Mouse (Mus musculus) heart, embryonic 13.5 days (tissue): ENCODE measurements around the gene Plxna4. TPM values are rescaled to one million over a fixed set of nuclear protein-coding genes. Genes with fewer than 3 reads are reported as not detected.
A peak's percentile ranks its signal among the peaks of the same experiment; 100 is the strongest.

Experiments used
- ATAC-seq: fragments of 200-750 bp; cut with Nextera tagmentation; 2 replicates; pipeline ENCODE4 v1.8.0; 2017; ENCODE audit warnings: moderate TSS enrichment; ENCODE audit not compliant: insufficient number of reproducible peaks, low FRiP score, low TSS enrichment; ENCODE audit errors: extremely low read depth
- H3K27ac ChIP-seq: fragments of 300-500 bp; sonication (generic); replicated peaks from 2 replicates; pipeline ENCODE4 v1.5.1; 2015; ENCODE audit warnings: moderate library complexity, mild to moderate bottlenecking, inconsistent platforms
- H3K27me3 ChIP-seq: fragments of 300-500 bp; sonication (generic); replicated peaks from 2 replicates; pipeline ENCODE4 v1.6.1; 2015; ENCODE audit warnings: mild to moderate bottlenecking, inconsistent platforms
- H3K36me3 ChIP-seq: fragments of 300-500 bp; sonication (generic); 2 replicates; pipeline ENCODE4 v1.6.1; 2015; ENCODE audit warnings: mild to moderate bottlenecking, inconsistent platforms
- H3K4me1 ChIP-seq: fragments of 300-500 bp; sonication (generic); 2 replicates; pipeline ENCODE4 v1.6.1; 2015; ENCODE audit warnings: inconsistent platforms
- H3K4me2 ChIP-seq: fragments of 300-500 bp; sonication (generic); 2 replicates; pipeline ENCODE4 v1.6.1; 2015; ENCODE audit warnings: inconsistent platforms, mild to moderate bottlenecking, moderate library complexity
- H3K4me3 ChIP-seq: fragments of 300-500 bp; sonication (generic); 2 replicates; pipeline ENCODE4 v1.5.1; 2015; ENCODE audit warnings: moderate library complexity, mild to moderate bottlenecking, inconsistent platforms
- H3K9ac ChIP-seq: fragments of 300-500 bp; sonication (generic); 2 replicates; pipeline ENCODE4 v1.6.1; 2015; ENCODE audit warnings: inconsistent platforms, mild to moderate bottlenecking, moderate library complexity
- H3K9me3 ChIP-seq: fragments of 300-500 bp; sonication (generic); 2 replicates; pipeline ENCODE4 v1.6.1; 2016; ENCODE audit warnings: inconsistent platforms
- WGBS: fragments of 180-500 bp; shearing (Covaris S2); methylation state at CpG from one replicate; pipeline ENCODE4 v1.1.7; 2015; ENCODE audit warnings: mixed read lengths; 5-methylcytosine and 5-hydroxymethylcytosine counted together
- polyA plus RNA-seq: library from polyadenylated mRNA; unstranded; fragments of >200 nt; fragmentation: Nextera tagmentation; extraction: Ambion mirVana; gene quantifications from 2 replicates; pipeline ENCODE4 v1.2.1, GENCODE M21; 2015

The Plxna4 gene
- polyA plus RNA-seq, 1 experiment from 2014 or later, result 5.5 TPM

GRCm38 (mm10) chr6:32402560-32403235 is 185.3 kb downstream of the Plxna4 start:
- H3K27ac ChIP-seq, result no peak overlapping the region
- no peaks in the 10 kb centered on the region for H3K9me3 ChIP-seq
- no peak overlapping the region for H3K4me2 ChIP-seq
- H3K36me3 ChIP-seq, result no peaks in the 10 kb centered on the region
- 77% methylated on average over 3 of the region's 3 CpGs for WGBS
- peaks cover 36% of the 10 kb centered on the region for H3K4me1 ChIP-seq
- no peak for ATAC-seq
- H3K9ac ChIP-seq, result no peak overlapping the region
- H3K27me3 ChIP-seq, result no peaks in the 10 kb centered on the region
- H3K4me3 ChIP-seq, result no peak overlapping the region

GRCm38 (mm10) chr6:32398261-32398660 is 189.7 kb downstream of the Plxna4 start:
- Histone ChIP-seq H3K9ac (no peak overlapping the region), H3K4me2 (no peak overlapping the region), H3K27me3 (no peaks in the 10 kb centered on the region), H3K4me1 (peaks cover 53% of the 10 kb centered on the region), H3K27ac (peak overlapping the region; percentile 88), H3K4me3 (no peak overlapping the region), H3K36me3 (no peaks in the 10 kb centered on the region), H3K9me3 (no peaks in the 10 kb centered on the region)
- no peak for ATAC-seq
- WGBS, result 71% methylated on average over 3 of the region's 3 CpGs

- H3K36me3 ChIP-seq, result no peaks in the 10 kb centered on the region
- peak overlapping the region; percentile 88 for H3K27ac ChIP-seq
- peaks cover 45% of the 10 kb centered on the region for H3K4me1 ChIP-seq
- no peaks in the 10 kb centered on the region for H3K9me3 ChIP-seq
- H3K9ac ChIP-seq, result 0 out of 2 replicates have a peak overlapping the region, but pooled peaks have one; percentile 9
- ATAC-seq, result peak; percentile 52; the same call in 1 of the 2 replicates
- no peak overlapping the region for H3K4me3 ChIP-seq
- 29% methylated on average over 6 of the region's 6 CpGs for WGBS
- H3K4me2 ChIP-seq, result peak overlapping the region; percentile 7; the same call in 1 of the 2 replicates
- no peaks in the 10 kb centered on the region for H3K27me3 ChIP-seq
Measured at GRCm38 (mm10) chr6:32397133-32397730, 190.8 kb downstream of the Plxna4 start.

GRCm38 (mm10) chr6:32395415-32395814 is 192.6 kb downstream of the Plxna4 start:
- ATAC-seq, result no peak
- no peaks in the 10 kb centered on the region for H3K36me3 ChIP-seq
- no peaks in the 10 kb centered on the region for H3K9me3 ChIP-seq
- no peak overlapping the region for H3K27ac ChIP-seq
- no peak overlapping the region for H3K4me2 ChIP-seq
- peaks cover 36% of the 10 kb centered on the region for H3K4me1 ChIP-seq
- no peak overlapping the region for H3K9ac ChIP-seq
- 83% methylated on average over 9 of the region's 9 CpGs for WGBS
- no peaks in the 10 kb centered on the region for H3K27me3 ChIP-seq
- H3K4me3 ChIP-seq, result no peak overlapping the region

- H3K27me3 ChIP-seq, result no peaks in the 10 kb centered on the region
- no peaks in the 10 kb centered on the region for H3K9me3 ChIP-seq
- H3K4me3 ChIP-seq, result no peak overlapping the region
- ATAC-seq, result no peak
- peaks cover 38% of the 10 kb centered on the region for H3K4me1 ChIP-seq
- no peak overlapping the region for H3K4me2 ChIP-seq
- H3K36me3 ChIP-seq, result no peaks in the 10 kb centered on the region
- no peak overlapping the region for H3K9ac ChIP-seq
- 73% methylated on average over 2 of the region's 2 CpGs for WGBS
- no peak overlapping the region for H3K27ac ChIP-seq
Measured at GRCm38 (mm10) chr6:32392262-32392661, 195.7 kb downstream of the Plxna4 start.

GRCm38 (mm10) chr6:32388276-32388675 is 199.7 kb downstream of the Plxna4 start:
- peaks cover 38% of the 10 kb centered on the region for H3K4me1 ChIP-seq
- H3K27me3 ChIP-seq, result no peaks in the 10 kb centered on the region
- H3K4me3 ChIP-seq, result no peak overlapping the region
- no peak overlapping the region for H3K4me2 ChIP-seq
- H3K9me3 ChIP-seq, result no peaks in the 10 kb centered on the region
- ATAC-seq, result no peak
- H3K27ac ChIP-seq, result peak overlapping the region; percentile 76
- 10% methylated on average over 1 of the region's 1 CpGs for WGBS
- H3K9ac ChIP-seq, result no peak overlapping the region
- no peaks in the 10 kb centered on the region for H3K36me3 ChIP-seq

GRCm38 (mm10) chr6:32386915-32387314 is 201.1 kb downstream of the Plxna4 start:
- Histone ChIP-seq H3K4me1 (peaks cover 51% of the 10 kb centered on the region), H3K4me3 (no peak overlapping the region), H3K9me3 (no peaks in the 10 kb centered on the region), H3K36me3 (no peaks in the 10 kb centered on the region), H3K4me2 (no peak overlapping the region), H3K27ac (no peak overlapping the region), H3K27me3 (no peaks in the 10 kb centered on the region), H3K9ac (no peak overlapping the region)
- 38% methylated on average over 2 of the region's 2 CpGs for WGBS
- ATAC-seq, result no peak

- H3K4me2 ChIP-seq, result no peak overlapping the region
- H3K4me3 ChIP-seq, result no peak overlapping the region
- H3K4me1 ChIP-seq, result peaks cover 55% of the 10 kb centered on the region
- H3K36me3 ChIP-seq, result no peaks in the 10 kb centered on the region
- WGBS, result 71% methylated on average over 8 of the region's 8 CpGs
- H3K27me3 ChIP-seq, result no peaks in the 10 kb centered on the region
- H3K9me3 ChIP-seq, result no peaks in the 10 kb centered on the region
- no peak for ATAC-seq
- H3K9ac ChIP-seq, result no peak overlapping the region
- H3K27ac ChIP-seq, result no peak overlapping the region
Measured at GRCm38 (mm10) chr6:32384937-32385336, 203.1 kb downstream of the Plxna4 start.

- Histone ChIP-seq H3K9ac (no peak overlapping the region), H3K36me3 (no peaks in the 10 kb centered on the region), H3K4me2 (no peak overlapping the region), H3K27ac (no peak overlapping the region), H3K4me1 (peaks cover 55% of the 10 kb centered on the region), H3K9me3 (no peaks in the 10 kb centered on the region), H3K27me3 (no peaks in the 10 kb centered on the region), H3K4me3 (no peak overlapping the region)
- 77% methylated on average over 8 of the region's 8 CpGs for WGBS
- no peak for ATAC-seq
Measured at GRCm38 (mm10) chr6:32384423-32384822, 203.6 kb downstream of the Plxna4 start.

- Histone ChIP-seq H3K4me1 (peaks cover 55% of the 10 kb centered on the region), H3K9ac (no peak overlapping the region), H3K4me2 (no peak overlapping the region)
Measured at GRCm38 (mm10) chr6:32381516-32381915, 206.5 kb downstream of the Plxna4 start.

GRCm38 (mm10) chr6:32377181-32377580 is 210.8 kb downstream of the Plxna4 start:
- no peak for ATAC-seq
- Histone ChIP-seq H3K4me1 (peaks cover 44% of the 10 kb centered on the region), H3K4me2 (peak overlapping the region; percentile 21), H3K4me3 (no peak overlapping the region), H3K27me3 (no peaks in the 10 kb centered on the region), H3K9ac (no peak overlapping the region), H3K27ac (0 out of 2 replicates have a peak overlapping the region, but pooled peaks have one; percentile 13), H3K9me3 (no peaks in the 10 kb centered on the region), H3K36me3 (0 out of 2 replicates have a peak, but pooled peaks cover 6% of the 10 kb centered on the region)
- WGBS, result 37% methylated on average over 8 of the region's 8 CpGs

More at GRCm38 (mm10) chr6:32381516-32381915, 206.5 kb downstream of the Plxna4 start:
- 55% methylated on average over 10 of the region's 10 CpGs for WGBS
- no peaks in the 10 kb centered on the region for H3K9me3 ChIP-seq
- no peak for ATAC-seq
- no peaks in the 10 kb centered on the region for H3K36me3 ChIP-seq
- H3K27ac ChIP-seq, result no peak overlapping the region
- no peaks in the 10 kb centered on the region for H3K27me3 ChIP-seq
- no peak overlapping the region for H3K4me3 ChIP-seq
